Mouse (Mus musculus): Measurements from ENCODE around the gene Ssh3.
"Not testable (repeated sequence)": the region's sequence is repeated elsewhere in the genome, so short reads cannot be mapped to it uniquely, and the experiment has no call there.

The Ssh3 gene

GRCm38 (mm10) chr19:4296611-4297010, 27.6 kb upstream of the Ssh3 start:
- DNase-seq (ENCODE audit: low spot score), result no peak

DNA sequence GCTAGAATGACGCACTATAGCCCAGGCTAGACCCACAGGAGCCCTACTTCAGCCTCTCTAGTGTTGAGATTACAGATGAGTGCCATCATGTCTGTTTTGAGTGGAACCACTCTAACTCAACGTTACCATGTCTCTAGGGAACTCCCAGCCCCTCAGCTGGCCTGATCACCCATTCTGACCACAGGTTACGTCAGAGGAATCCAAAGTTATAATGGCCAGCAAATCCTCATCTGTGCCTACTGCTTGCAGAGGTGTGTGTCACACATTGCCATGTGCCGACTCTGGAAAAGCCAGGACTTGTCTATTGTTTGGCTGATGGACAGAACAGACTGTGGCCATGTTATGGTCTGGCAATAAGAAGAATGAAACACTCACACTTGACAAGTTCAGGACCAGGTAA, 26.4 kb upstream of the Ssh3 start:
- no peak for DNase-seq (ENCODE audit: low spot score)

- DNase-seq (ENCODE audit: low spot score), result peak; percentile 30
Measured at GRCm38 (mm10) chr19:4294381-4295097, 25.6 kb upstream of the Ssh3 start.

GRCm38 (mm10) chr19:4291161-4291560, 22.2 kb upstream of the Ssh3 start:
- DNase-seq (ENCODE audit: low spot score), result peak; percentile 3

- no peak for DNase-seq (ENCODE audit: low spot score)
Measured at GRCm38 (mm10) chr19:4290749-4291148, 21.8 kb upstream of the Ssh3 start.

DNA sequence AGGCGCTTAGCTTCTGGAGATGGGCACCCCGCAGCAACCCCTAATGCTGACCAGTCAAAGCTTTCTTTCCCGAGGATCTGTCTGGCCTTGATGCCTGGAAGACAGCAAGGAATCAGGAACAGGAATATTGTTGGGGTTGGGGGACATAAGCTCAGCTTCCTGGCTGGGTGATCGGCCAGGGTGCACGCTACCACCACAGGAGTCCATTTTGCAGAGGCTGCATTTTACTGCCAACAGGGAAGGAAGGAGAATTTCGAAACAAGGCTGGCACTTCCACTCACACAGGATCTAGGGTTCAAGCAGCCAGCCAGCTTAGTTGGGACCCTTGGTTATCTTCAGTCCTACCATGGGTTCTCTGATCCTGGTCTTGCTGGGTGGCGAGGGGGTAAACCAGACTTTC, 14.7 kb upstream of the Ssh3 start:
- DNase-seq (ENCODE audit: low spot score), result no peak

DNA sequence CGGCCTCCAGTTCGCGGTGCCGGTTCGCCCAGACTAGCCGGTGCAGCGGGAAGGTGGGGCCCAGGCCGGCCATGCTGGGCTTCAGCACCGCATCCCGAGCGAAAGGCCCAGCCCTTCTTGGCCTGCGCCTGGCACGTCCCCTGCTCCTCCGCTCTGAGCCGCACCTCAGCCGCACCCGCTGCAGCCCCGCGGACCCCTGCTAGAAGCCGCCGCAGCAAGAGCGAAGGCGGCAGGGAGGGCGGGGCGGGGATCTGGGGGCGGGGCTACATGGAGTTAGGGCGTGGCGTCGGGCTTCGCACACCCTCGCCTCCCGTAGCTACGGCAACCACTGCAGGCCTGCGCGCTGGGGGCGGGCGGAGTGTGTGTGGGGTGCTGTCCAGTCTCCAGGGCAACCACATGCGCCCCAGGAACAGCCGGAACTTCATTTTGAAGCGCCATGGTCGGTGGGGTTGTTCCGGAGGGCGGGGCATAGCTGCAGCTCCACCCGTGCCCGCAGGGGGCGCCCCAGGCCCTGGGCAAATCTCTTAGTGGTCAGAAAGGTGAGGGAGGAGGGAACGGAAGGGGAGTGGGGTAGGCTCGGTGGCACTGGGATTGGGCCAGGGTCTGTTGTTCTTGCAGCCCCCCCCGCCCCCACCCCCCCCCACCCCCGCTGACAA, 14.0 kb upstream of the Ssh3 start, which contains the start of gene Ankrd13d:
TSS of gene Ankrd13d (minus strand) at position 240 of the 656 bp plus-strand sequence.
- DNase-seq (ENCODE audit: low spot score), result peak; percentile 87

- DNase-seq (ENCODE audit: low spot score), result no peak
Measured at GRCm38 (mm10) chr19:4280425-4280824, 11.4 kb upstream of the Ssh3 start.

DNA sequence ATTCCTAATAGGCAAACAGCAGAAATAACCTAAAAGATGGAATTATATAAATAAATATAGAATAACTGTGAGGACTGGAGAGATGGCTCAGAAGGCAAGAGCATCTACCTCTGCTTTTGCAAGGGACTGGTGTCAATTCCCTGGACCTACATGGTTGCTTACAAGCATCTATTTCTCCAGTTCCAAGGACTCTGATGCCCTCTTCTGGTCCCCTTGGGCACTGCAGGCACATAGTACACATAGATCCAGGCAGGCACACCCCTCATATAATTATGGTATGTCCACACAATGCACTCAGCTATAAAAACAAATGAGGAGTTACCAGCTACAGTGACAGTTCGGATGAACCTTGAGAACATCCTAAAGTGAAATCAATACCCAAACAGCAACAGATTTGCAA, 10.5 kb upstream of the Ssh3 start:
- DNase-seq (ENCODE audit: low spot score), result no peak

DNA sequence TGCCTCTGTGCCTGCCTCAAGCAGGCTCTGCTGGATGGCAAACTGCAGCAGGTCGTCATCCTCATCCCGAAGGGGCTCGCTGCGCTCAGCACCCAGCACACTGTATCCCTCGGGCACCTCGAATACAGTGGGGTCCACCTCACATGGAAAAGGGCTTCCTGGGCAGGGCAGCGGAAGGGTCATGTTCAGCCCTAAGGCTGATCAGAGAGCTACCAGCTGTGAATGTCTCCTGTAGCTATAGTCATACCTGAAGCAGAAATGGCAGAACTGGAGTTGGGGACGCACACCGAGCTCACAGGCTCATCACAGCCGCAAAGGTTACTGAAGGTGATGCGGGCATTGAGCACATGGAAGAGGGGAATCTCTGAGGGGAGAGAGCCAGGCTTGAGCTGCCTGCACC, 2.0 kb upstream of the Ssh3 start:
- DNase-seq (ENCODE audit: low spot score), result no peak

GRCm38 (mm10) chr19:4270187-4270586, 1.2 kb upstream of the Ssh3 start:
- DNase-seq (ENCODE audit: low spot score), result peak; percentile 5

- DNase-seq (ENCODE audit: low spot score), result no peak
Measured at GRCm38 (mm10) chr19:4265956-4266355, 3.0 kb downstream of the Ssh3 start.

DNA sequence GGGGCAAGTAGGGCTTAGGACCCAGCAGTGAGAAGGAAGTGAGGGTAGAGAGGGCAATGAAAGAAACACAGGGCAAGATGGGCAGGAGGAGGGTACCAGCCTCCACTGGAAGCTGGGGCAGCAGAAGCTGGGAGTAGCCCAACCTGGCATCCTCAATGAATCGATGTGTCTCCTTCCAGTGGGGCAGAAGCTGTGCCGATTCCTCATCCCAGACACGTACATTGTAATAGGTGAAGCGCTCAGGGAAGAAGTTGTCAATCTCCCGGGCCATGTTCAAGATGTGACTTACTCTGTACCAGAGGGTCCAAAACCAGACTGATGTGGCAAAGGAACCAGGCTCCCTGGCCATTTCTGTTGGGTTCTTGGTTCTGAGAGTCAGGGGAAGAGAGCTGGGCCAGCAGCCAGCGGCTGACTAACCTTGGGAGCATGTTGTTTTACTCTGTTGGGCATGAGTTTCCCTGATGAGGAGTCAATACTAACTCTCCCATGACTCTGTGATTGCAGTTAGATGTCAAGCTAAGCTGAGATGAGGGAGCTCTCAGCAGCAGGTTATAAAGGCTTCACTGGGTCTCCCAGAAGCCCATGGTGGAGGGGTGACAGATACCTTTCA, 4.7 kb downstream of the Ssh3 start:
- no peak for DNase-seq (ENCODE audit: low spot score)

DNA sequence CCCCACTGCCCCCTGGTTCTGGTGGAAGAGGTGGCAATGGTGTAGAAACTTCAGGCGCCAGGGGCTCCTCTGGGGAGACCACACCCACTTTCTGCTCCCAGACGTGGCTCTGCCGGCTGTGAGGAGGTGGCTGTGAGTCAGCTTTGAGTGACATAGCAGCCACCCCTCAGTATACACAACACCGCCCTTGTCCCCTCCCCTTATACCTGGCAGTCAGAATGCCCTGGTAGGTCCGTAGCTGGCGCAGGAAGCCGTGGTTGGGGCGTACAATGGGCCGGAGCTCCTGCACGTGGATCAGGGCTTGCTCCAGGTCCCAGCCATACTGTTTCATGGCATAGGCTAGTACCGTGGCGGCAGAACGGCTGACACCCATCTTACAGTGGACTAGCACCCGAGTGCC, 5.3 kb downstream of the Ssh3 start:
- peak; percentile 3 for DNase-seq (ENCODE audit: low spot score)

DNA sequence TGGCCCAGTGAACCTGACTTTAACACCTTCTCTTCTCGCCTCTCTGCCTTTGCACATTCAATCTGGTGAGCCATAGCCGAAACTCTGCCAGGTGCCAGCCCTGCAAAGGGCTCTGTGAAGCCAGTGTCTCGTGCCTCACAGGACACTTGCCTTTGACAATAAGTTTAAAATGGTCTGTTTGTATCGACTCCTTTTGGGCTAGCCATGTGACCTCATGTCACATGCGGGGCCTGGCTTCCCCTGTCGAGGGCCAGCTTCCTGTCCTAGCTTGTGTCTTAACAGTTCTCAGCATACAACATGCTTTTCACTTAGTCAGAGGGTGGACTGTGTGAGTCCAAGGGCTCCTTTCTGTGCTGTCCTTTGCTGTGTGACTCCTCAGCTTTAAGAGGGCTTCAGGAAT, 6.2 kb downstream of the Ssh3 start:
- no peak for DNase-seq (ENCODE audit: low spot score)

DNA sequence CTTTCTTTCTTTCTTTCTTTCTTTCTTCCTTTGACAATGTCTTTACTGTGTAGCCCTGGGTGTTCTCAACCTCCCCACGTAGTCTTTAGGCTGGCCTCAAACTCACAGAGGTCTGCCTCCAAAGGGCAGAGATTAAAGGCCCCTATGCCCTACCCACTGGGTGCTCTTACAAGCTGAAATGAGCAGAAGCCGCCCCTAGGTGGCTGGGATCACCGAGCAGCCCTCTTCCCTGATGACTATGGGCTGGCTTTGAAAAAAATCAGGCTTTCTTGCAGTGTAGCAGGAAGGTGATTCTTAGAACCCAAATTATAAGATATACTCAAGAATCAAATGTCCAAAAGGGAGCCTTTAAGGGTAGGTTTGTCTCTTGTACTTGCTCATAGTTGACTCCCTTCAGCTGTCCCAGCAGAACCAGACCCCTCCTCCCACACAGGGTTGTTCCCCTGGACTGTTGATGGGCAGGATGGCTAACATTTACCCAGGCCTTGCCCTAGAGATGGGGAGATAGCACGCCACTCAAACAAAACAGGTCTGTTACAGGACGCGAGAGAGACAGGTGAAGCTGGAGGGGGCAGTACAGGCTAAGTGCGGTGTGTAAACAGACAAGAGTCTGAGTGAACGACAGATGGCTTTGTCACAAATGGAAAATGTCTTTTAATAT, 7.8 kb downstream of the Ssh3 start:
- DNase-seq (ENCODE audit: low spot score), result no peak

- DNase-seq (ENCODE audit: low spot score), result no peak
Measured at GRCm38 (mm10) chr19:4257897-4258252, 11.1 kb downstream of the Ssh3 start.

DNA sequence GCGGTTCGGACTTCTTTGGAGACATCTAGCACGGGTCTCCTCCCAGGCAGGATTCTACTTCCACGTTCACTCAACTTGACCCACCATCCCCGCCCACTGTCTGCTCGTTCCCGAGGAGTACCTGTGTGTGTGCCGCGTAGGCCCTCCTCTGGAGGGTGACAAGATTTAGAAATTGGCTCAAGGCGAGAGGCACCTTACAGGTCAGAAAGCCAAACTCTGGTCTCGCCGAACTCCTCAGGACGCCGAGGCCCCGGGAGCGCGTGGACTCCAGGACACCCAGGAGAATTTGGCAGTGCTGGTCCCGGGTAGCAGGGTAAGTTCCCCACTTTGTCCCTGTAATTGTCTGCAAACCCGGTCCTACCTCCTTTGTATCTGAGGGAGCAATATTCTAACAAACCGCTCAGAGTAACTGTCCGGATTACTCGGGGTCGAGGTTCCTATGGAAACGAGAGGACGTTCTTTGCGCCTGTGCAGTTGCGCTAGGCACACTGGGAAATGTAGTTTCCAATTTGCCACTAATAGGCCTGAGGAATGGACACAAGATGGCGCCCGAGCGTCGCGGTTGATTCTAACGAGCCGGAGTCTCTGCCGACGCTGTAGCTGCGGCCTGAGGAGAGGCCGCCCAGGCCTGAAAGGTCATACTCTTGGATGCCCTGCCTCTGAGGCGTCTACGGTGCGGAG, 11.6 kb downstream of the Ssh3 start:
- peak; percentile 90 for DNase-seq (ENCODE audit: low spot score)

- no peak for DNase-seq (ENCODE audit: low spot score)
Measured at GRCm38 (mm10) chr19:4255583-4256162, 13.3 kb downstream of the Ssh3 start.

- no peak for DNase-seq (ENCODE audit: low spot score)
Measured at GRCm38 (mm10) chr19:4254230-4254629, 14.8 kb downstream of the Ssh3 start.

DNA sequence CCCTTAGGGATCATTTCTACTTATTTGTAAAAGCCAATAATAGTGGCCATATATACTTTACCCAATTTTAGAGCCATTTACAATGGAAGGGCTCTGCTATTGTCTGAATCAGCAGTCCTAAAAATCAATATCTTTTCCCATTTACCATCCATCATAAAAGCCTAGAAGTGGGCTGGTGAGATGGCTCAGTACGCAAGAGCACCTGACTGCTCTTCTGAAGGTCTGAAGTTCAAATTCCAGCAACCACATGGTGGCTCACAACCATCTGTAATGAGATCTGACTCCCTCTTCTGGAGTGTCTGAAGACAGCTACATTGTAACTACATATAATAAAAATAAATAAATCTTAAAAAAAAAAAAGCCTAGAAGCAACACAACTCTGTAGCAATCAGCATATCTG, 20.3 kb downstream of the Ssh3 start:
- DNase-seq (ENCODE audit: low spot score), result not testable (repeated sequence)

- DNase-seq (ENCODE audit: low spot score), result no peak
Measured at GRCm38 (mm10) chr19:4247010-4247409, 22.0 kb downstream of the Ssh3 start.
